Mouse (Mus musculus) limb, embryonic 13.5 days (tissue): Measurements from ENCODE around the gene Stk32c. TPM values are rescaled to one million over a fixed set of nuclear protein-coding genes. Genes with fewer than 3 reads are reported as not detected.

Experiments
- ATAC-seq: fragments of 200-750 bp; cut with Nextera tagmentation; 2 replicates; pipeline ENCODE4 v1.8.0; 2017; ENCODE audit warnings: low read depth, moderate number of reproducible peaks, moderate TSS enrichment; ENCODE audit not compliant: low FRiP score
- H3K27ac ChIP-seq: fragments of 300-500 bp; sonication (generic); 2 replicates; pipeline ENCODE4 v1.5.1; 2015; ENCODE audit warnings: inconsistent platforms, mild to moderate bottlenecking, moderate library complexity
- H3K27me3 ChIP-seq: fragments of 300-500 bp; sonication (generic); 2 replicates; pipeline ENCODE4 v1.6.1; 2015; ENCODE audit warnings: mild to moderate bottlenecking, inconsistent platforms
- H3K36me3 ChIP-seq: fragments of 300-500 bp; sonication (generic); 2 replicates; pipeline ENCODE4 v1.6.1; 2015; ENCODE audit warnings: inconsistent platforms, mild to moderate bottlenecking, moderate library complexity
- H3K4me1 ChIP-seq: fragments of 300-500 bp; sonication (generic); 2 replicates; pipeline ENCODE4 v1.6.1; 2015; ENCODE audit warnings: inconsistent platforms
- H3K4me2 ChIP-seq: fragments of 300-500 bp; sonication (generic); replicated peaks from 2 replicates; pipeline ENCODE4 v1.6.1; 2015; ENCODE audit warnings: inconsistent platforms, mild to moderate bottlenecking, moderate library complexity
- H3K4me3 ChIP-seq: fragments of 300-500 bp; sonication (generic); 2 replicates; pipeline ENCODE4 v1.5.1; 2015; ENCODE audit warnings: moderate library complexity, mild to moderate bottlenecking, inconsistent platforms
- H3K9ac ChIP-seq: fragments of 300-500 bp; sonication (generic); 2 replicates; pipeline ENCODE4 v1.6.1; 2015; ENCODE audit warnings: mild to moderate bottlenecking, inconsistent platforms
- H3K9me3 ChIP-seq: fragments of 300-500 bp; sonication (generic); 2 replicates; pipeline ENCODE4 v1.6.1; 2016; ENCODE audit warnings: inconsistent platforms
- WGBS: fragments of 180-500 bp; shearing (Covaris S2); methylation state at CpG from one replicate; pipeline ENCODE4 v1.1.7; 2015; 5-methylcytosine and 5-hydroxymethylcytosine counted together
- polyA plus RNA-seq: library from polyadenylated mRNA; unstranded; fragments of >200 nt; fragmentation: Nextera tagmentation; extraction: Ambion mirVana; gene quantifications from 2 replicates; pipeline ENCODE4 v1.2.1, GENCODE M21; 2015

The Stk32c gene
- 0.13 and 0.17 TPM in 2 replicates for polyA plus RNA-seq

DNA sequence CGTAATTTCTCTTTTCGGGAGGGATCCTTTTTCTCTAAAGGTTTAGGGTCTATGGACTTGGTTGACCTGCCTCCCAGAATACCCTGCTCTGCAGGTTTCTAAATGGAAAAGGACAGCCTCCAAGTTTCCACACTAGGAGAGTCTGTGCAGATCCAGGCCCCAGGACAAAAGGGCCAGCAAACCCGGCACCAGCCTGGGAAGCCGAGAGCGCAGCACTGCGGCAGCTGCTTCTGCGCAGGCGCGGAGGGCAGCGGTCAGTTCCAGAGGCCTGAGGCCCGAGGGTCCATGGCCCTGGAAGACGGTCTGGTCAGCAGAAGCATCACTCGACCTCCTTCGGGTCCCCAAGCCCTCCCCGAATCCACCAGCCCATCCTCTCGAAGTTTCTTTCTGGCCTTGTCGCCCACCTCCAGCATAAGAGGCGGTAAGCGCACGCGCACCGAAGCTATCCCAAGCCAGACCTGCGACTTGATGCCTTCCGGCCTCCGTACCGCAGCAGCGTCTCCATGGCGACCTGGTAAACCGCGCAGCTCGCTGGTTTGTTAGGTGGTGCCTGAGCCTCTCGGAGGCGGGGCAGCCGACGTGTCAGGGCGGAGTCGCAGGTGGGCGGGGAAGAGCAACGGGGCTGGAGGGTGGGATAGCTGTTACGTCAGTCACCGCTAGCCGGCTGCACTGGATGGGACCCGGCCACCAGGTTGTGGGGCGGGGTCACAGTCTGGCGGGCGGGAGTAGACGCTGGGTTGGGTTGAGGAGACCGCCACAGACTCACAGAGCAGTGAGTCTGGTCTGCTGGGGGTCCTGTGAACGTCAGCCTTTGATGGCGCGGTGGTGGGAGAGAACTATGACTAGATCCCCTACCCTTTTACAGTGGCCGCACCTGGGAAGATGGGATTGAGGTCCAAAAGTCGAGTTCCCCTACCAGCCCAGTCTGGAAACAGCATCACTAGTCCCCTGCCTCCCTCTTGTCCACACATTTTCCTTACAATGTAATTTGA lies at the start of gene Stk32c, which contains the start of gene Lrrc27:
TSS of gene Stk32c (minus strand) at position 554 of the 992 bp plus-strand sequence.
TSS of gene Lrrc27 (plus strand) at position 235 of the 992 bp plus-strand sequence.
- Histone ChIP-seq H3K27ac (peak within 1 kb of the TSS; percentile 79), H3K9me3 (no peaks in the 10 kb centered on the region), H3K27me3 (no peaks in the 10 kb centered on the region), H3K4me2 (peak within 1 kb of the TSS; percentile 67), H3K9ac (peak within 1 kb of the TSS; percentile 76), H3K4me1 (peaks cover 12% of the 10 kb centered on the region), H3K36me3 (no peaks in the 10 kb centered on the region), H3K4me3 (peak within 1 kb of the TSS; percentile 60)
- 3% methylated on average over 53 of the region's 53 CpGs for WGBS
- ATAC-seq = peak; percentile 98

DNA sequence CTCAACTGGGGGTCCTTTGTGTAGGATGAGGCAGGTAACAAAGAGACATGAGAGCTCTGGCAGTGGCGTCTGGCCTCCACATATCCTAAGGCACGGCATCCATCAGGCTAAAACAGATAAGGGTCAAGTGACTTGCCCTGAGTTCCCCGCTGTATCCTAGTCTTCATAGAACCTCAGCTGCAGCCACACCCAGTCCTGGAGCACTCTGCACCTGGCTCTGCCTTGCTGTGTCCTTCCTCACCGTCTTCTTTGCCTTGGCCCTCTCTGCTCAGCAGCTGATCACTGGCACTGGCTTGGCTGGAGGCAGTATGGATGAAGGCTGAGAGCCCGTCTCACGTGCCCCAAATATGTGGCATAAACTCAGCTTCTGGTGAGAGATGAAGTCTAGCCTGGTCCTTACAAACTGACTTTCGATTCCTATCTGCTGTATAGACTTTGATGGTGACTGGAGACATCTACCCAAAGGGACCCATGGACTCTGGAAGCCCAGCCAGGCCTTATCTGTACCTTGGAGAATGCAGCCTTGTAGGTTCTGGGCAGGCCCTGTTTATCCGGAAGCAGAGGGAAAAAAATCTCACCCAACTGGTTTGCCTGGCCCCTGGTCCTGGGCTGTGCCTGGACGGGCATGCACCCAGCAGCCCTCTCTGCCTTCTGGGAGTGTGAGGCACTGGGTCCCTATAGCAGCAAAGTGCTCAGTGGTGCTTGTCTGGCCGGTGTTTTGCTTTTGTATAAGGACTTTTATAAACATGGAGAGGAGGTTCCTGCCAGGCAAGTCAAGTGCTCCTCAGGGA lies 44.8 kb upstream of the Stk32c start:
- Histone ChIP-seq H3K9me3 (no peaks in the 10 kb centered on the region), H3K36me3 (peaks cover 47% of the 10 kb centered on the region), H3K27ac (0 out of 2 replicates have a peak overlapping the region, but pooled peaks have one; percentile 22), H3K4me2 (no peak overlapping the region), H3K4me3 (no peak overlapping the region), H3K4me1 (peaks cover 9% of the 10 kb centered on the region; the same call in 1 of the 2 replicates), H3K9ac (no peak overlapping the region), H3K27me3 (no peaks in the 10 kb centered on the region)
- 72% methylated on average over 10 of the region's 10 CpGs for WGBS
- no peak for ATAC-seq

DNA sequence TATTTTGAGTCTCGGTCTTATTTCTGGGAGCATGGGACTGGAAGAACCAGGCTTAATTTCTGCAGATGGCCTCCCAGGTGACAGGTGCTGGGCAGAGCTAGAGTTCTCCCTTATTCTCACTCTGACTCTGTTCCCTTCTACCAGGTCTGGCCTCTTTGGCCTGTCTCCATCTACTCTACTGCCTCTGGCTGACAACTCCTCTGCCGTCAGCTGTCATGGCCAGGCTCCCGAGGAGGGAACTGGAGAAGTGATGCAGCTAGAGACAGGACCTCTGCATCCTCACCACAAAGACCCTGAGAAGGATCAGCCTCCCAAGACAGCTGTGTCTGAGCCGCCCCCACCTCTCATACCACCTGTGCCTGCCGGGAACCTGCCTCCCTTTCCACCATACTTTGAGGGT lies 41.5 kb upstream of the Stk32c start:
- H3K36me3 ChIP-seq = peaks cover 29% of the 10 kb centered on the region
- 76% methylated on average over 5 of the region's 5 CpGs for WGBS
- peaks cover 42% of the 10 kb centered on the region for H3K4me1 ChIP-seq
- H3K4me3 ChIP-seq = no peak overlapping the region
- peaks cover 4% of the 10 kb centered on the region for H3K27me3 ChIP-seq
- no peak overlapping the region for H3K9ac ChIP-seq
- no peaks in the 10 kb centered on the region for H3K9me3 ChIP-seq
- no peak overlapping the region for H3K4me2 ChIP-seq
- H3K27ac ChIP-seq = no peak overlapping the region
- no peak for ATAC-seq

DNA sequence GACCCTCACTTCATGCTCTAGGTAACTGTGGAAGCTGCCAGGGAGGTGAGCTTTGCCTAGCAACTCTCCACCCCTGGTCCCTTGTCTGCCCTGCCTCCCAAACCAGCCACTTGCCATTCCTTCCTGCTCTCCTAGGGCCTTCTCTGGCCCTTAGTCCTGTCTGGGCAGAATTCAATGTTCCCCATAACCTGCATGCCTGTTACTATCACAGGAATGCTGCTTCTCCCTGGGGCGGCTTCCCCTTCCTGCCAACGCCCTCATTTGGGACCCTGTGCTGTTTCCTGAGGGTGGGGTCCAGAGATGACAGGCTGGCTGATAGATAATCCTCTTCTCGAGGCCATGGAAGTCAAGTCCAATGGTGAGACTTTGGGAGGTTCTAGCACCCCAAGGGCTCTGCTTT lies 40.4 kb upstream of the Stk32c start:
- peaks cover 51% of the 10 kb centered on the region for H3K4me1 ChIP-seq
- H3K4me3 ChIP-seq = no peak overlapping the region
- H3K4me2 ChIP-seq = no peak overlapping the region
- peaks cover 11% of the 10 kb centered on the region for H3K27me3 ChIP-seq
- ATAC-seq = no peak
- H3K27ac ChIP-seq = no peak overlapping the region
- WGBS = 64% methylated on average over 3 of the region's 3 CpGs
- peaks cover 29% of the 10 kb centered on the region for H3K36me3 ChIP-seq
- H3K9me3 ChIP-seq = no peaks in the 10 kb centered on the region
- H3K9ac ChIP-seq = 0 out of 2 replicates have a peak overlapping the region, but pooled peaks have one; percentile 31

DNA sequence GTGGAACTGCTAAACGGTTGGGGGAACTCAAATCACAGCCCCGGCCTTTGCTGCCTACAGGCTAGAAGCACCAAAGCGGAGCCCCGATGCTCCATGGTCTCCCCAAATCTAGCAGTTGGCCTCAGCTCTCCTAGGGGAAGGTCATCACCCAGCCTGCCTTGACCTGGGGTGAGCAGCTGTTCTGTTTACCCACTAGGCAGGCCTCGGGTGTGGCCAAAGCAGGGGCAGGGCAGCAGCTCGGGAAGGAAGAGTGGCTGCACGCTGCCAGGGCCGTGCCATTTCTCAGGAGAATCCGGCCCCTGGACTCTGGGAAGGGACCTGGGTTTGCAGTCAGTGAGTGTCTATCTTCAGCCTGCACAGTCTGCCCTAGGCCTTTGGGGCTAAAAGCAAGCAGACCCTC lies 39.9 kb upstream of the Stk32c start:
- Histone ChIP-seq H3K4me3 (no peak overlapping the region), H3K27ac (no peak overlapping the region), H3K9me3 (no peaks in the 10 kb centered on the region), H3K4me2 (no peak overlapping the region), H3K36me3 (peaks cover 29% of the 10 kb centered on the region), H3K9ac (0 out of 2 replicates have a peak overlapping the region, but pooled peaks have one; percentile 31), H3K27me3 (peaks cover 11% of the 10 kb centered on the region), H3K4me1 (peaks cover 51% of the 10 kb centered on the region)
- ATAC-seq = no peak
- WGBS = 71% methylated on average over 9 of the region's 9 CpGs

DNA sequence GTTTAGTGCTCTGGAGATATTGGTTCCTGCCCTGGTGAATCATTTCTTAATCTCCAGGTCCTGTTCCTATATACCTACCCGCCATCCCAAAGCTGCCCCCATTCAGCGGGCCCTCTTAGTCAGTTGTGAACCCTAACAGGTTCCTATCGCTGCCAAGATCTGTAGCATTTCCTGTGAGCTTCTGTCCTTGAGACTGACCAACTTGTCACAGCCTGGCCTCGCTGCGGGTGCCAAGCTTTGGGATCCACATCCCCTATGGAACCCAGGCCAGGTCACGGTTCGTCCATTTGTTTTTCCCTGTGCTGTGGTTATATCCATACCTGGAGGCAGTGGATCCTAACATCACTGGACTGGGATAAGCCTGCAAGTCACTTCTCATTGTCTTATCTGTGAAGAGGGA lies 39.5 kb upstream of the Stk32c start:
- peaks cover 28% of the 10 kb centered on the region for H3K36me3 ChIP-seq
- 88% methylated on average over 7 of the region's 7 CpGs for WGBS
- peaks cover 55% of the 10 kb centered on the region for H3K4me1 ChIP-seq
- no peak overlapping the region for H3K4me2 ChIP-seq
- H3K27ac ChIP-seq = no peak overlapping the region
- no peak overlapping the region for H3K9ac ChIP-seq
- ATAC-seq = no peak
- no peaks in the 10 kb centered on the region for H3K9me3 ChIP-seq
- peaks cover 11% of the 10 kb centered on the region for H3K27me3 ChIP-seq
- no peak overlapping the region for H3K4me3 ChIP-seq

DNA sequence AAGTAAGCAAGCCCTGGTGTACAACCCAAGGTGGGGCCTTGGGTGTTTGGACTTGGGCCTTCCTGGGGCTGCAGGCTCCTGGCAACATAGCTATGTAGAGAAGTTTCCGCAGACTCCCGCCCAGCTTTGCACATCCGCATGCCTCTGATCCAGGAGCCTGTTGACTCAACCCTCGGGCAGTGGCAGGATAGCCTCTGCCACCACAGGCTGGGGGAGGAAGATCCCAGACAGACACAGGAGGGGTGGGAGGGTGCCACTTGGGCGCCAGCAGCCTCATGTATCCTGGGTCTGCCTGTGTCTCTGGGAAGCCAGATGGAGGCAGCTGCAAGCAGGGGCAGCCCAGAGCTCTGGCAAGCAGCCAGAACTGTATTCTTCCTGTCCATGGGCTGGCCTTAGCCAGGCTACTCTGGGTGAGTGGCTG lies 38.8 kb upstream of the Stk32c start:
- no peak overlapping the region for H3K4me3 ChIP-seq
- peaks cover 12% of the 10 kb centered on the region for H3K27me3 ChIP-seq
- peaks cover 22% of the 10 kb centered on the region for H3K36me3 ChIP-seq
- peaks cover 62% of the 10 kb centered on the region for H3K4me1 ChIP-seq
- peak overlapping the region; percentile 48; the same call in 1 of the 2 replicates for H3K27ac ChIP-seq
- no peak for ATAC-seq
- peak overlapping the region; percentile 25; the same call in 1 of the 2 replicates for H3K9ac ChIP-seq
- 78% methylated on average over 5 of the region's 5 CpGs for WGBS
- H3K4me2 ChIP-seq = 0 out of 2 replicates have a peak overlapping the region, but pooled peaks have one; percentile 11
- no peaks in the 10 kb centered on the region for H3K9me3 ChIP-seq

DNA sequence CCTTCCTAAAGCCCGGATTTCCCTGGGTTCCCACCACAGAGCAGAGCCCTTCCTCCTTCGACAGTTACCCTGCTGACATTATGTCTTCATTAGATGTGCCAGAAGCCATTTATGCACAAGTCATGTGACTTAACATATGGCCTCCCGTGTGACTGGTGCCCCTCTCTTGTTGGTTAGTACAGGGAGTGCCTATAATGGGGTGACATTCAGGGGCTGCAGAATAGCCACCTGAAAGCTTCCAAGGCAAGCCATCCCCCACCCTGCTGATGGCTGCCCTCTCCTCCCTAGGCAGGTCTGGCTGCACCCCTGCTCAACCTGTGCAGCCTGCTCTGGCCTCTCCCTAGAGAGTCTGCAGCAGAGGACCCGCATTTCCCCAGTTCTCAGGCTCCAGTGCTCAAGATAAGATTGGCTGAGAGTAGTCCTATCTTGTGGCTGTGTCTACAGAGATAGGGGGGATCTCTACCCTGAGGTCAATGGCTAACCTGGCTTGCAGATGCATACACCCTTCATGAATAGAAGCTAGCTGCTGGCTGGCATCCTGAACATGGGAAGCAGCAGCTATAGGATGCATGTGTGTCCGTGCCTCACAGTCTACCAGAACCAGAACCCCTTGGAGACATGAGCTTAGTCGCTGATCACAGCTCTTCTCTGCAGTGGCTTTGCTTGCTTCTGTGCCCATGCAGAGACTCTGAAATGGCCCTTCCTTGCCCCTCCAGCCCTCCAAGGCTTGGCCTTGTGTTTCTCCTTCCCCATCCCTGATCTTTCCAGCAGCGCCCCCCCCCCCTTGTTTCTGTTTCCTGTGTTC lies 36.5 kb upstream of the Stk32c start:
- H3K36me3 ChIP-seq = no peaks in the 10 kb centered on the region
- no peak for ATAC-seq
- peaks cover 72% of the 10 kb centered on the region for H3K4me1 ChIP-seq
- H3K27ac ChIP-seq = no peak overlapping the region
- WGBS = 29% methylated on average over 7 of the region's 7 CpGs
- peaks cover 19% of the 10 kb centered on the region for H3K27me3 ChIP-seq
- H3K9me3 ChIP-seq = no peaks in the 10 kb centered on the region
- H3K4me2 ChIP-seq = peak overlapping the region; percentile 95
- H3K9ac ChIP-seq = peak overlapping the region; percentile 79
- H3K4me3 ChIP-seq = peak overlapping the region; percentile 71

DNA sequence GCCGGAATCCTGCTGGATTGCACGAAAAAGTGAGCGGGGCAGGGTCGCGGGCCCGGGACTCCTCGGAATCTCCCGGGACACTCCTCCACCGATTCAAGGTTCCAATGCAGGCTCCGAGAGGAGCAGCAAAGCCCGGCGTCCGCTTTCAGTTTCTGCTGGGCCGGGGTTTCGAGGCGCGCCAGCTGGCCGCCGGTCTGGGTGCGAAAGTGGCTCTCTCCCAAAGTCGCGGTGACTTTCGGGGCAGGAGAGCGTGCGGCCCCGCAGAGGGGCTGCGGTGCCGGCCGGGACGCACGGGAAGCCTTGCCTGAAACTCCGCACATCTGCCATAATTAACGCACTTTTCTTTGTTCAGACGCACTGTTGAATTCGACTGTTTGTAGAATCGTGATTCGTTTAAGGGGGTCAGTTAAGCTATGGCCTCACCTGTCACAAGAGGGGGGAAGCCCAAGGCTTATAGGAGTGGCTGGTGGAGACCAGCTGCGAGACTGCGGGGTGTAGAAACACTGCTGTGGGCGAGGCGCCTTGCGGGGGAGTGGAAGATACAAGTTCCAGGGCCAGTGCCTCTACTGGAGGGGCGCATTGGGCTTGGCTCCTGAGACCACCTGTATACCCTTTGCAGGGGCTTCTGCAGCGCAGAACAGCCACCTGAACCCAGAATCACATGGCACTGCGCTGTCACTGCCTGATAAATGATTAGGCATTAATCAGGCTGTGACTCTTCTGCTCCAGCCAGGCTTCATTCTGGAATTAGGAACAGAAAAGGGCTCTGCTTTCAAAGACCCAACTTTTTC lies 35.7 kb upstream of the Stk32c start:
- no peaks in the 10 kb centered on the region for H3K36me3 ChIP-seq
- WGBS = 1% methylated on average over 45 of the region's 45 CpGs
- H3K27me3 ChIP-seq = peaks cover 19% of the 10 kb centered on the region
- peak overlapping the region; percentile 71 for H3K4me3 ChIP-seq
- 0 out of 2 replicates have a peak, but pooled peaks have one; percentile 7 for ATAC-seq
- H3K4me2 ChIP-seq = peak overlapping the region; percentile 95
- H3K9ac ChIP-seq = peak overlapping the region; percentile 79
- peak overlapping the region; percentile 74; the same call in 1 of the 2 replicates for H3K27ac ChIP-seq
- peaks cover 71% of the 10 kb centered on the region for H3K4me1 ChIP-seq
- no peaks in the 10 kb centered on the region for H3K9me3 ChIP-seq

DNA sequence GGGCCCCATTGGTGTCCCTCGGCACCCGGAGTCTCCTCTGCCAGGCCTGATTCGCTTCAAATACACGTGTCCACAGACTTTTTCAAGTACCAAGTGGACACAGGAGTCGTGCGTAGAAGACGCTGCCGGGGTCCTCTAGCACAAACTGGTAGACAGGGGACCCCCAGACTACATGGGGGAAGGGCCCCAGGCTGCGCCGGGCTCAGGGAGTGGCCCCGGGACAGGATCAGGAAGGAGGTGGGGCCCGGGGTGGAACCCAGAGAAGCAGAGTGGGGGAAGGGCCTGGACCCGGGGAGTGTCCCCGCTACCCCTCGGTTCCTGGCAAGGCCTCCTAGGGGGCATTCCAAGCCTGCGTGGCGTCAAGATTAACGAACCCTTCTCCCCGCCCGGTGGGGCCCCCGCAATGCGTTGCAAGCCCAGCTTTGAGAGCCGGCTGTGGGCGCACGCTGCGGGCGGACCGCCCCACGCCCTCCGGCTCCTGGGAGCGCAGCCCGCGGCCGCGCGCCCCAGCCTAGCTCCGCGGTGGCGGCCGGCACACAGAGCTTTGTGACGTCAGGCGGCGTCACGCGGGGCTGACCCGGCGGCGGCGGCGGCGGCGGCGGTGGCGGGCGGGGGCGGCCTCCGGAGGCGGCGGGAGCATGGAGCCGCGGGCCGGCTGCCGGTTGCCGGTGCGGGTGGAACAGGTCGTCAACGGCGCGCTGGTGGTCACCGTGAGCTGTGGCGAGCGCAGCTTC lies 34.9 kb upstream of the Stk32c start, which contains the start of gene Pwwp2b:
TSS of gene Pwwp2b (plus strand) at position 602 of the 734 bp plus-strand sequence.
- Histone ChIP-seq H3K36me3 (no peaks in the 10 kb centered on the region), H3K4me3 (peak within 1 kb of the TSS; percentile 71), H3K27me3 (peaks cover 19% of the 10 kb centered on the region), H3K27ac (peak within 1 kb of the TSS; percentile 74; the same call in 1 of the 2 replicates), H3K9me3 (no peaks in the 10 kb centered on the region), H3K9ac (peak within 1 kb of the TSS; percentile 79), H3K4me1 (peaks cover 64% of the 10 kb centered on the region), H3K4me2 (peak within 1 kb of the TSS; percentile 95)
- under 1% methylated on average over 71 of the region's 72 CpGs for WGBS
- peak; percentile 79 for ATAC-seq
